Mouse (Mus musculus): ENCODE measurements around the gene Cela2a.

The Cela2a gene

DNA sequence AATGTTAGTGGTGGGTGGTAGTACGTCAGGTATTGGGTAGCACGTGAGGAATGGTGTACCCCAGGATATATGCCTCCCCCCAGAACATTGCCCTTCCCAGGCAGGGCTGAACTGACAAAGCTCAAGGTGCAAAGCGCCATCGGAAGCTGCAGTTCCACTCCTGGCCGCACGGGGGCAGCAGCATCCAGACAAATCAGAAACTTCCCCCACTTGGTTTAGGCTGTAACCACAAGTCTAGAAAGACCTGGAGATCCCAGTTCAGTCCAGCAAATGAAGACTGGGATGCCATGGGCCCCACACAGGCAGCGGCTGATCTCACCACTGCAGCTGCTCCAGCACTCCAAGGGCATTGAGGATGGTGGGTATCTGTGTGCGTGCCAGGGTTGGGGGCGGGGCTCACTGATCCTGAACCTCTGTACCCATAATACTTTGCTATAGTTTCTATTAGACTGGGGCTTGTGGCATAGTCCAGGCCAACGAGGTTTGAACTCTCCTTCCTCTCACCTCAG is 31.5 kb upstream of the Cela2a start:
- DNase-seq = peak; percentile 81

DNA sequence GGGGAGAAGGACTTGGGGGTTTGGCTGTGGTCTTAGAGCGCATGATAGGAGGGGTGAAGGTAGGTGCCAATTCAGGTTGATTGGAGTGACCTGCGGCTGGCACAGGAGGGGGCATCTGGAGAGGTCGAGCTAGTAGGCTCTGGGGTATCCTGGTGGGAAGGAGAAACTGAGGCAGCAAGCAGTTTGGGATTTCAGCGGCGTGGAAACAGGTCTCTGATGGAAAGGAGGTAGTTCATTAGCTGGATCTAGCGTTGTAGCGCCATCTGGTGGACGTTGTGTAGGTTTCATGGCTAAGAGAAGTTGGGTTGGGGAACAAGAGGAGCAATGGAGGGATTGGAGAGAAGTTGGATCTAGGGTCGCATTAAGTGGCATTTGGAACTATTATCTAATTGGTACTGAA is 27.5 kb upstream of the Cela2a start:
- DNase-seq = peak; percentile 64

DNA sequence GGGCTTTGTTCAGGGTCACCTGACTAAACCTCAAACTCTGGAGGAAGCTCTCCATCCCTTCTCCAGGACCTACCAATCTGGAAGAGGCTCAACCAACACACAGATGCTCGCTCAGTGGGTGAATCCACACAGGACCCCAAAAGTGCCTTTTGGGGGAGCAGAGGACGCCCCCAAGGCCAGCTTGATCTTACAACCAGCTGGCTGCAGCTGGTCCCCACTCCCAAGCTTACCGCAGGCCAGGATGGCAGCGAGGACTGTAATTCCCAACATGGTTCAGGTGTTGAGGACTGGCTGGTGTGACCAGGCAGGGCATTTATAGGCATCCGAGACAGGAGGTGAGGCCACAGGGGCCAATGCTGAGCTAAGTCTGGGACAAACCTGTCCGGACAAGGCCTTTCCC is 20.0 kb upstream of the Cela2a start, which contains the start of gene Ctrc:
TSS of gene Ctrc (minus strand) at position 361 of the 400 bp plus-strand sequence.
- no peak for DNase-seq

DNA sequence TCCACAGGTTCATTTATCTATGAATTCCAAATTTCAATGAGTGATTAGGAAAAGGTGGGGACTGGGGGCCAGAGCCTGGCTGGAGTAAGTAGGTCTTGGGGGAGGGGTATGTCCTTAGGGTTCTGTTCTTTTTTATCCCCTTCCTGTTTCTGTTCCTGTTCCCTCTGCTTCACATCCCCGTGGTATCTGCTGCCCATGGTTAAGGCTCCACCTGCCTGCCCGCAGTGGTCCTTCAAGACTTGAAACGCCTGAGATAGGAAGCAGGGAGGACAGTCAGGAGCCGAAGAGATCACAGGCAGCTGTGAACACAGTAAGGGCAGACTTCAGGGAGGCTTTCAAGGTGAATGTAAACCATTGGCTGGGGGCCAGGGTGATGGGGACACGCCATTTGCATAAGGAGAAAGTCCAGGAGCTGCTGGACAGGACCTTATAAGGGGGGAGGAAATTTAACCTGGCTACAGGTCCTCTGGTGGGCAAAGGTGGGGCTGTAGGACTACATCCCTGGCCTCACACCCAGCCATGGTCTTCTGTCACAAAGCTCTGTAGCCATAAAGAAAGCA is 8.7 kb upstream of the Cela2a start:
- DNase-seq = no peak

DNA sequence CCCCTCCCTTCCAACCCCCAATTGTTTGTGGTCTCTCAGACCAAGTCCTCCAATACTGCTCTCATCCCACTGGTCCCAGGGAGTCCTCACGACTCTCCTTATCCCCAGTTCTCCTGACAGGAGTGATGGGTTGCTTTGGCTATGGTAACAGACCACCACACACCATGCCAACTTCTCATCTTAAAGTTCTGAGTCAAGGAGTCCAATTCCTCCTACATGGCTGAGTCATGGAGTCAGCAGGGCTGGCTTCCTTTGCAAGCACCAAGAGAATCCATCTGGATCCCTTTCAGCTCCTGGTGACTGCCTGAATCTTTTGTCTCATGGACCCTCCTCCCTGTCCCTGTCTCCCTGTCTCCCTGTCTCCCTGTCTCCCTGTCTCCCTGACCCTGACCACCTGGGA is 8.0 kb upstream of the Cela2a start:
- no peak for DNase-seq

DNA sequence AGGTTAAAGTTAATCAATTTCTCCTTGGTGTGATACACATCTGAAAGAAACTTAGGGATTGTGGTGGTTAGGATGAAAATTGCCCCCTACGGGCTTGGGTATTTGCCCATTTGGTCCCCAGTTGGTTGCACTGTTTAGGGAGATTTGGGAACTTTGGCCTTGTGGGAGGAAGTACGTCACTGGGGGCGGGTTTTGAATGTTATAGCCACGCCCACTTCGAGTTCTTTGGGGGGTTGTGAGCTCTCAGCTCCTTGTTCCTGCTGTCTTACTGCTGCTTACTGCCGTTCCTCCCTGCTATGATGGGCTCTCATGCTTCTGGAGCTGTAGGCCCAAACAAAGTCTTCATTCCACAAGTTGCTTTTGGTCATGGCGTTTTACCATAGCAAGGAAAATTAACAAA is 5.4 kb upstream of the Cela2a start:
- DNase-seq = no peak

DNA sequence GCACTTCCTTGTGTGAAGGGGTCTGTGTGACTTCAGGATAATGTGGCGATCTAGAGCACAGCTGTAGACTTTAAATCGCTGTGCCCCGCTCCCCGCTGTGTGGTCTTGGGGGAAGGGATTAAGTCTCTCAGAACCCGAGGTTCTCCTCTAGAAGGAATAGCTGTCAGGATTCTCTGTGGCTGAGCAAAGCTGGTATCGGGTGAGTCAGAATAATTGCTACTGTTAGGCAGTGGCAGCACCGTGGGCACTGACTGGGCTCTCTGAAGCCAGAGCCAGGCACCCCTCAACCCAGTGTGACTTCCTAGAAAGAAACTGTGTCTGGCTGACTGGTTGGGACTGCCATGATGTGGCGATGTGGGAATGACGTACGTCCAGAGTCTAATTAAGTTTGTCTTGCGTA is 4.4 kb upstream of the Cela2a start:
- no peak for DNase-seq

DNA sequence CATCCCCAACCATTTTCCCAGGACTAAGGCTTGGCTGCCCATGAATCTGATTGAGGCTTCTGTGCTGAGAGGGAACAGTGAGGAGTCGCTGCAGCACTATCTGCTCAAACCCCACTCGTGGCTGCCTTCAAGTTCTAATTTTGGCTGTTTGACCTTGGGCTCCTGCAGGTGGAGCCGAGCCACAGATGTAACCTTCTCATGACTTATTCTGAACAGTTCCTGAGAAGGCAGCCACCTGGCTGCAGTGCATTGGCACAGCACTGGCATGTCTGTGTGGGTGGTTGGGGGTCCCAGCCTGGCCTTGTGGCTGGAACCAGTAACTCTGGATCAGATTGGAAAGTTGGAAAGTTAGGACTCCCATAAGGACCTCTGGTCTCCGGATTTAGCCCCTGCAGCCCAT is 2.2 kb upstream of the Cela2a start:
- DNase-seq = no peak

DNA sequence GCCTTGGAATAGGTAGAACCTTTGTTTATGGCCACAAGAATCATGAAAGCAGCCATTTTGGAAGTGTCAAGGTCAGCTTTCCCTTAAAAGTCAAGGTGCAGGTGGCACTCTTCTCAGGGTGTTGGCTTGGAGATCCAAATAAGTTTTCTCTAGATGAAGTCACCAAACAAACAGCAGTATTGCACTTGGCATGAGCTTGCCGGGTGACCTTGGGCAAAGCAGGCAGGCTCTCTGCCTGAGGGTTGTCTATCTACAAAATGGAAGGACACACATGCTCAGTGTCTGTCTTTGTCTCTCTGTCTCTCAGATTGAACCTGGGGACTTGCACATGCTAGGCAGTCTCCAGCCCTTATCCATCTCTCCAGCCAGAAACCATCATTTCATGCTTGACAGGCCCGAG is 1.4 kb upstream of the Cela2a start:
- no peak for DNase-seq

DNA sequence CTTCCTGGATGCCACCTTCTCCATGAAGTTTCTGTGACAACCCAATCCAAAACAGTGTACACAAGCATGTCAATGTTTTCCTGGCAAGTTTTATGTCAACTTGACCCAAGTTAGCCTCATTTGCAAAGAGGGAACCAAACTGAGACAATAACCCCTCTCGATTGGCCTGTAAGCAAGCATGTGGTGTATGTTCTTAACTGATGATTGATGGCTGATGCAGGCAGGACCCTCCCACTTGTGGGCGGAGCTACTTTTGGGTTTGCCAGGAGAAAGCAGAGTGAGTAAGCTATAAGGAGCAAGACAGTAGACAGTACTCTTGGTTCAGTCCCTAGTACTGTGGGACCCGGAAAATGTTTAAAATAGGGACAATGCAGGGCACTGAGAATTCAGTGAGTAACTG is 3.0 kb downstream of the Cela2a start:
- DNase-seq = no peak

DNA sequence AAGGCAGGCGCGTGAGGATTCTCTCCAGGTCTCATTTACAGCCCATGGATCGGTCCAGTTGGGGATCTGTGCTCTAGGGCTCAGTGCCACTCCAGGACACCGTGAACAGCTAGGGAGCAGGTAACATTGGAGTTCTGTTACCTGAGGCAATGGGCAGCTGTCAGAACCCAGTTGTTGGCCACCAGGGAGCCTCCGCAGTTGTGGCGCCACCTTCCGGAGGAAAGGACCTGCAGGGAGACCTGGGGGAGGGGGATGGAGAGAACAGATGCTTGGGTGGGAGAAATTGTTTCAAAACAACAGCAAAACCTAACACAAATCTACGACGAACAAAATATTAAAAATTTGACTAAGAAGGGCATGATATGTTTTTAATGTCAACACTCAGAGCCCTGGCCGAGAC is 3.9 kb downstream of the Cela2a start:
- DNase-seq = peak; percentile 10

DNA sequence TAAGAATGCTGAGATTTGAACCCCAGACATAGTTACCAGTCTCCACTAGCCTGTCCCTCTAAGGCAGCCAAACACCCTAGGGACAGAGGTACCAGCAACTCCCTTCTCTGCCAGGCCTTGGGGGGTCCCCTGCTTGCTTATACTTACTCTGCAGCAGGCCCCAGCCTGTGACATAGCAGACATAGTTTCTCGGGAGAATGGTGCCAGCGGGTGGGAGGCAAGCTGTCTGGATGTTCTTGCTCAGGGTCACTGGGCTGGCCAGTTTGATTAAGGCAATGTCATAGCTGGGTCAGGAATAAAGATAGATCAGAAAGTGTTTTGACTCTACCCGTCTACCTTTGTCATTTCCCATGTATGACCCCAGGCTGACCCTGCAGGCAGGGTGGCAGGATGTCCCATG is 4.8 kb downstream of the Cela2a start:
- DNase-seq = no peak

DNA sequence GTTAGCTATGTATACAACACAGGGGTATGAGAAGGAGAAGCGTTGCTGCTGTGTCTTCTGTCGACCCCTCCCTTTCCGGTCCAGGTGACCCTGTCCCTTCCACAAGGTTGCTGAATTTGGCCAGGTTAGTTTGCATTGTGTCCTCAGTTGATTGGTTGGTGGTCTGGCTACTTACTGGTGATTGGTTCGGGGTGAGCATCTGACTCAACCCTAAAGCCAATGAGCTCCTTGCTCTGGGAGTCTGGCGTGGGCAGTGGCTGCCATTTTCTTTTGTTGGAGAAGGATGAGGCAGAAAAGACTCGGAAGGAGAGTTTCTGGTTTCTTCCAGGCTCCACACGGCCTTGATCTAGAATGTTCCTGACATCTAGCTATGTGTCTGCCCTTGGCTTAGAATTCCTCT is 6.6 kb downstream of the Cela2a start:
- DNase-seq = no peak

DNA sequence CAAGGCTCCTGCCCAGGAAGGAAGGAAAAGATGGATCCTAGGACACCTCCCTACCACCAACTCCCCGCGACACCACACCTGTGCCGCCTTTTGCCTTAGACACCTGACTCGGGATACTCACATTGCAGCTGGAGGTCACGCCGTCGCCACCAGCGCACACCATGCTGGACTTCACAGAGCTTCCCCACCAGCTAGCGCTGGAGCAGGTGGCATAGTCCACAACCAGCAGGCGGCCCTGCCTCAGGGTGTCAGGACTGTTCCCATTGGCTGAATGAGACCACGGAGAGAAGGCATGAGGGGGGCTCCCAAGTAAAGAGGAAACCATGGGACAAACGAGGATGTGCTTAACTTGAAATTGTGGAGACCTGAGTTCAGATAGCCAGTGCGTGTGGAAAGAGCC is 7.1 kb downstream of the Cela2a start:
- no peak for DNase-seq

DNA sequence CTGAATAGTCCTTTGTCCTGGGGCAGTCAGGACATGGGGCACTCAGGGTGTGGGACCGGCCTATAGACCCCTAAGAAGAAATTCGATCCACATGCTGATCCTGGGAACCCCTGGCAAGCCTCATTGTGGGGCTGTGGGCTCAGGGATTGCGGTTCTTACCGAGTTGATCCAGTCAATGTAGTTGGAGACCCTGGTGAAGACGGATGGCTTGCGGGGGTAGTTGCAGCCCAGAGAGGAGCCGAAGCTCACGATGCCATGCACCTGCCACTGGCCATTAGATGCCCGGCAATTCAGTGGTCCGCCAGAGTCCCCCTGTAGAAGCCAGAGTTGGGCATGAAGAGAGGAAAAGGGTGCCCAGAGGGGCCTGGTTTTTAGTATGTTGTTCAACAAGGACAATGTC is 8.3 kb downstream of the Cela2a start:
- DNase-seq = no peak

DNA sequence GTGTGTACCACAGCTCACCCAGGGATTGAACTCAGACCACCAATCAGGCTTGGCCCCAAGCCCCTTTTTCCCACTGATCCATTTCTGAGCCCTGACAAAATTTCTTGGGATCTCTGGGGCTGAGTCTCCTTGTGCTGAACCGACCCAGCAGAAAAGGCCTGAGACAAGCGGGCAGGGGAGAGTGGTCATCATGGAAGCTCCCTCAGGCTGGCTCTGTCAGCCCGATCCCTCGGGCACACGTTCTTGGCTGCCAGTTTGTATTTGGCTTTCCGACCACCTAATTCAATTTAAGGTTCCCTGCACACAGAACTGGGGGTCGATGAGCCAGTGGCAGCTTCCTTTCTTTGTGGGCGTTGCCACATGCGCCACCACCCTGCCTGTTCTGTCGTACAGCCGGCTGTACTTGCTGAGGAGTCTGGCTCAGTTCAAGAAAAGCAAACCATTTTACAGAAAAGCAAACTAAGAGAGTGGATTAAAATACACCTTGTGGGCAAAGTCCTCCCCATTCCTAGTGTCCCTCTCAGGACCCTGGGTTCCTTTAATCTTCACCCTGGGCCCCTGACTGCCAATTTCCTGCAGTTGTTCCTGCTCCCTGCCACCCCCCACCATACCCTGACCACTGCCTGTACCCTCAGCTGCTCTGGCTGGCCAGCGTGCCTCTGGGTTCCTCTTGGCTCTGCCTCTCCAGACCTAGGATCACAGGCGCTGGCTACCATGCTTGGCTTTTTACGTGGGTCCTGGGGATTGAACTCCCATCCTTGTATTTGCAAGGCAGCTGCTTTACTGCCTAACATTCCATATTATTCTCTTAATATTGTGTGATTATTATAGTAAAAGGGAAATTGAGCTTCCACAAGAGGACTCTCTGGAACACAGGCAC is 8.9 kb downstream of the Cela2a start:
- no peak for DNase-seq

DNA sequence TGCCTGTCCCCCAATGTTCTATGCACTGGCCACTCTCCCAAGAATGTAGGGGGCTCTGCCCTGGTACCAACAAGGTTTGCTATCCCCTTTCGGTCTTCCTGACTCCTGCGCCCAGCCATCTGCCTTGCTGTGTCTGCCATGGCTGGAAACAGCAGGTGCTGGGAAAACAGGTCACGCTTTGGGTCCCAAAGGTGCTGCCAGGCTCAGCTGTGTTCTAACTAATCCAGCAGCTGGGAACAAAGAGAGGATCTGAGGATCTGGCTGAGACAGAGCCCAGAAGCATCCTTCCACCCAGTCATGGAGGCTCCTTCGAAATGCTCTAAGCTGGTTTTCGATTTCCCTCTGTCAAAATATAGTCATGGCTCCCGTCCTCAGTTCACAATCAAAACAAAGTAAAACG is 9.7 kb downstream of the Cela2a start:
- DNase-seq = no peak

DNA sequence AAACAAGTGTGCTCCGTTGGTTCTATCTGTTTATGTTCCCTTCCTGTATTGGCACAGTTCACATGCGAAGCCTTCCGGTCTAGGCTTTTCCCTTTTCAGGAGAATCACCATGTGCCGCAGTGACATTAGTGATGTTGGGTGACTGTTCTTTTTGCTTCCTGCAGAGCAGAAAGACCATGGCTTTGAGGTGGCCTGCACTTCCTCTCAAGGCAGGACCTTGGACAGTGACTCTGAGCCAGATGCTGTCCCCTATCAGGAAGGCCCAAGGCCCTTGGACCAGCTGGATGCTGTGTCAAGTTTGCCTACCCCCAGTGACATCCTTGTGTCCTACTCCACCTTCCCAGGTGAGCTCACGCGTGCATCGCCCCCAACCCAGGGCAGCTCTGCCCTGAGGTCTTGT is 14.6 kb downstream of the Cela2a start:
- no peak for DNase-seq

DNA sequence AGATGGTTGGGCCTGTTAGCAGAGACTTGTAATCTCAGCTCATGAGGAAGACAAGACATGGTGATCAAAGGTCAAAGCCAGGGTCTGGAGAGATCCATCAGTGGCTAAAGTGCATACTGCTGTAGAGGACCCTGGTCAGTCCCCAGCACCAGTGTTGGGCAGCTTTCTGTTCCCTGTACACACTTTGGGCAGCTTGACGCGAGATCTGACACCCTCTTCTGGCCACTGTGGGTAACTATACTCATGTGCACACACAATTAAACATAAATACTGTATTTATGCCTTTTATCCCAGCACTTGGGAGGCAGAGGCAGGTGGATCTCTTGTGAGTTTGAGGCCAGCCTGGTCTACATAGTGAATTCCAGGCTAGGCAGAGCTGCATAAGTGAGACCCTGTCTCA is 15.0 kb downstream of the Cela2a start:
- no peak for DNase-seq

DNA sequence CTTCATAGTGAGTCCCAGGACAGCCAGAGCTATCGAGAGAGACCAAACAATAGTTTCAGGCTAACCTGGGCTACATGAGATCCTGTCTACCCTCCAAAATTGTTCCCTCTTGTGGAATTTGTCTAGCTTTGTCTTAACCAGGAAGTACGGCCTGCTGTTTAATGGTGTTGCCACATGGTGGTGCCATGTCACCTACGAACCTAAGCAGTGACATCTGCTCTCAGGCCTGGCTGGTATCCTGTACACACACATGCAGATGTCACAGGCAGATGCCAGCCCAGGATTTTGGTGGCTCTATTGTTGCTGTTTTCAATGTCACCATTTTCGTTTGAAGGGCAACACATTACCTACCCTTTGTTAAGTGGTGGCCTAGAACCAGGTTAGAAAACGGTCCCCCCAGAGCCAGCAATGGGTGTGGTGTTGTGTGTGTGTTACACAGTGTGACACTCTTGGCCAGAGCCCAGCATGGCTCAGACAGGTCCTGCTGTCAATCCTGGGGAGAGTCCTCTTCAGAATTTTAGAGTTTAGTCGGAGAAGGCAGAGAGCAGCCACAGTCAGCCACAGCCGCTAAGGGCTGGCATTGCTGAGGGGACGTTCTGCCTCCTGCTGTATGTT is 16.0 kb downstream of the Cela2a start:
- peak; percentile 68 for DNase-seq

DNA sequence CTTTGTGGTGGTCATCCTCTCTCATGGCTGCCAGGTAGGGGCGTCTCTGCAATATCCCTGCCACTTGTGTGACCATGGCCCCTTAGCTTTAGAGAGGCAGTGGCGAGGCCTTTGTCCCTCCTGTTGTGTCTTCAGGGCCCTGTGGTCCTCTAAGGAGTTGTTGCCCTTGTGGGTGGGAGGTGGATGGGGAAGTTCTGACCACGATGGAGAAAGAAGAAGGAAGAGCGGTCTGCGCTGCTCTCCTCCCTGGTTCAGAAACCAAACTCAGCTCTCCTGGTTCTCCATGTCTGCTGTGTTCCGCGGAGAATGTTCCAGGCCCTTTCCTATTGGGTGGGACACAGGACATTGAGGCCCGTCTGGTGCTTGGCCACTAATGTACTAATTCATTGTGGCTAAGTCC is 20.1 kb downstream of the Cela2a start:
- DNase-seq = no peak

DNA sequence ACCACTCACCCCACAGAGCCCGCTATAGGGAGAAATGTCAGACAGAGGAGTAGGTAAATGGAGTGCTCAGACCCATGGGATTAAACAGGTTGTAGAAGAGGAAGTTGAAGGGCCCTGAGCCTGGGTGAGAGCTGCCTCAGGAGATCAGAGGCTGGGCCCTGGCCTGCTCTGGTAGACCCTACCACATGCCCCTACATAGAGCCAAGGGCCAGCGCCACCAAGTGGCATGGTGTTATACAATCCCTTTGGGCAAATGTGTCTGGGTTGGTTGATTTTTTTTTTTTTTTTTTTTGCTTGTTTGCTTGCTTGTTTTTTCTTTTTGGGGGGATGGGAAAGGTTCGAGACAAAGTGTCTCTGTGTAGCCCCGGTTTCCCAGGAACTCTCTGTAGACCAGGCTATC is 21.9 kb downstream of the Cela2a start:
- no peak for DNase-seq

DNA sequence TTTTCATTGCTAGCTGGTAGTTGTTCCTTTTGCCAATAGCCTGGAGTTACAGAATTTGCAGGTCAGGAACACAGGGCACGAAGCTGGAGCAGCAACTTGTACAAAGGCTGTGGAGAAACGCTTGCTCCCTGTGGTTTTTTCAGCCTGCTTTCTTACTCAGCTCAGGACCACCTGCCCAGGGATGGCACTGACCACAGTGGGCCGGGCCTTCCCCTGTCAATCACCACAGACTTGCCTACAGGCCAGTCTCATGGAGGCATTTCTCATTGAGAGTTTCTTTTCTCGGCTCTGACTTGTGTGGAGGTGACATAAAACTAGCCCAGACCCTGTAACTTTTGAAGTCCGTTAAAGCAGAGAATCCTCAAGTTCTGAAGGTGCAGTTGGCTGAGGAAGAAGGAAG is 28.4 kb downstream of the Cela2a start:
- DNase-seq = no peak

DNA sequence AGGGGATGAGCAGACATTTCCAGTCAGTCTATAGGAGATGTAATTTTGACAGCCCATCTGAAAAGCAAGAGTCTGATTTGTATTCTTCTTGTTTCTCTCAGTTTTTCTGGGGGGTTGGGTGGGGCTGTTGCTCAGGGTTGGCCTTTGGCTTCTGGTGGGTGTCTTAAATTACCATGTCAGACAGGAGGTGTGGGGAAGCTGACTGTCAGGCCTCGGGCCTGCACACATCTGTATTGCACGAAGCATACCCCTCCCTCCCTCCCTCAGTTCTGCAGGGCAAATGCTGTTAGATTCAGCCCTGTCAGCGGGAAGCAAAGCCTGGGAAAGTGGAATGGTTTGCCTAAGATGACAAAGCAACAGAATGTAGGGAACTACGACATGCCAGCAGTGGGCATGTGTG is 29.0 kb downstream of the Cela2a start:
- DNase-seq = no peak

Measured in embryo, embryonic 11 days (tissue).